Mouse (Mus musculus) bone marrow macrophage, adult 2 months (primary cell): ENCODE results near the gene Dnah2. TPM values are rescaled to one million over a fixed set of nuclear protein-coding genes. Genes with fewer than 3 reads are reported as not detected.
A peak's percentile ranks its signal among the peaks of the same experiment; 100 is the strongest.

Experiments used
- H3K27ac ChIP-seq: 2 replicates; pipeline ENCODE4 v1.5.1; 2012; ENCODE audit warnings: low read depth, low read length; ENCODE audit not compliant: insufficient read depth
- H3K4me1 ChIP-seq: 2 replicates; pipeline ENCODE4 v1.6.1; 2012; ENCODE audit warnings: low read length; ENCODE audit not compliant: control insufficient read depth, insufficient read depth
- H3K4me3 ChIP-seq: 2 replicates; pipeline ENCODE4 v1.5.1; 2012; ENCODE audit warnings: mild to moderate bottlenecking, low read length, moderate library complexity; ENCODE audit not compliant: insufficient read depth
- CTCF ChIP-seq: IDR thresholded peaks from 2 replicates; pipeline ENCODE4 v1.5.1; 2012; ENCODE audit warnings: low read depth, mild to moderate bottlenecking, low read length, moderate library complexity
- POLR2A ChIP-seq: IDR thresholded peaks from 2 replicates; pipeline ENCODE4 v1.6.1; 2012; ENCODE audit warnings: mild to moderate bottlenecking, low read depth, low read length, borderline replicate concordance
- polyA plus RNA-seq: library from polyadenylated mRNA; stranded (reverse); fragments of >200 nt; gene quantifications from 2 replicates; pipeline ENCODE4 v1.2.4, GENCODE M21; 2012; ENCODE audit not compliant: missing spikeins, insufficient read depth, insufficient read length

Dnah2 gene
- polyA plus RNA-seq, 1 experiment: 0.72 TPM

DNA sequence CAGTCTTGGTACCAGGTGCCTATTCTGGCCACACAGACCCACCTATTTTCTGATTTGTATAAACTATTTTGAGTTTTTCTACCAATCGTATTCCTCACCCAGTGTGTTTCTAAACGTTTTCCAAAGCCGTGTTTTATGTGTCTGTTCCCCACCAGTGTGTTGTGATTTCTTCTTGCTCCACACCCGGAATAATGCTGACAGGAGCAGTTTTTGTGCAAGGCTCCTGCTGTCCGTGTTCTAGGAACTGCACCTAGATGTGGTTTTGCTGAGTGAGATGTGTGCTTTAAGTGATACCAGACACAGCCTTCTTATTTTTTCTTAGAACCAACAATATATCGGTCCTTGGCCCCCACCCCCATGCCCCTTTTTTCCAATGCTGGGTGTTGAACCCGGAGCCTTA lies 35.1 kb upstream of the Dnah2 start:
- Histone ChIP-seq H3K4me1 (peaks cover 39% of the 10 kb centered on the region), H3K4me3 (no peak overlapping the region)

GRCm38 (mm10) chr11:69582230-69582805 lies 33.4 kb upstream of the Dnah2 start:
- H3K4me3 ChIP-seq: peak overlapping the region; percentile 38
- H3K27ac ChIP-seq: no peak overlapping the region
- no peak for TF ChIP-seq CTCF
- TF ChIP-seq POLR2A: no peak
- peaks cover 48% of the 10 kb centered on the region for H3K4me1 ChIP-seq

More for the DNA sequence above, 35.1 kb upstream of the Dnah2 start:
- no peak for TF ChIP-seq CTCF
- TF ChIP-seq POLR2A: no peak
- no peak overlapping the region for H3K27ac ChIP-seq

DNA sequence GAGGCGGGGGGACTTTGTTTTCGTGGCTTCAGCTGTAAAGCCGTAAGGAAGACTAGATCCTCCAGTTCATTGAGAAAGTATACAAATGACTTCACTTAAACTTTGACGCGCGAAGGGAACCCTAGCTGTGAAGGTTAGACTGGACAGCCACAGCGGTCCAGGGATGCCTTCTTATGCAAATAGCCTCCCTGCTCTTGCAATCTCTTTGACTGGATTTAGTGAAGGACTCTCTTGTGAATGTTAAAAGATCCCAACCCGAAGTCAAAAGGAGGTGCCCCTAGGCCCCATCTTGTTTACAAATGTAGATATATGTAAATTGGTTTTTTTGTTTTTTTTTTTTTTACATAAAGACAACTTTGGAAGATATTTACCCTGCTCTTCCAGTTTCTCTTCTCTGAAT lies 32.9 kb upstream of the Dnah2 start:
- H3K4me3 ChIP-seq: peak overlapping the region; percentile 99
- H3K27ac ChIP-seq: peak overlapping the region; percentile 45
- no peak for TF ChIP-seq CTCF
- no peak for TF ChIP-seq POLR2A
- peaks cover 48% of the 10 kb centered on the region for H3K4me1 ChIP-seq

DNA sequence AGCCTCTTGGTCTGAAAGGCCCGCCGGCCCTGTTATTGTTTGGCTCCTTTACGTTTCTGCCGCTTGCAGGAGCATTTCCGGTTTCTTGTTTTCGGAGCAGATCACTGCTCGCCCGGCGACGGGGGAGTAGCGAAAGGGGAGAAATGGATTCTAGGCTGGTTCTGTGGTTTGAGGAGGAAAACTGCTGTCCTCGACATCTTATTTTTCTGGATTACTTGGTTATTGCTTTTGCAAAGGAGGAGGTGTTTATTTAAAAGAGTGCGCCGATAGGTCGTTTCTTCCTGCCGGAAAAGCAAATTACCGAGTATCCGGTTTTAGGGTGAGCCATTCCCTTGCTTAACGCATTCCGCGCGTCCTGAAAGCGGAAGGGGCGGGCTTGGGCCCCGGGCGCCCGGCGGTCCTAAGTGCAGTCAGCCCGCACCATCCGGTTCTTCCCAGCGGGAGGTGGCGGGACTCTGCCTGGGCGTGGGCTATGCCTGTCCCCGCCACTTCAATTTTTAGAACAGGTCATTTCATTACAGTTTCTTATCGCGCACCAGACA lies 32.3 kb upstream of the Dnah2 start:
- TF ChIP-seq POLR2A (peak; percentile 63; the same call in 1 of the 2 replicates), CTCF (no peak)
- peaks cover 42% of the 10 kb centered on the region for H3K4me1 ChIP-seq
- peak overlapping the region; percentile 99 for H3K4me3 ChIP-seq
- peak overlapping the region; percentile 96 for H3K27ac ChIP-seq

GRCm38 (mm10) chr11:69580572-69581146 lies 31.7 kb upstream of the Dnah2 start:
- TF ChIP-seq CTCF: no peak
- TF ChIP-seq POLR2A: no peak
- H3K4me1 ChIP-seq: peaks cover 38% of the 10 kb centered on the region
- peak overlapping the region; percentile 96 for H3K27ac ChIP-seq
- H3K4me3 ChIP-seq: peak overlapping the region; percentile 99

GRCm38 (mm10) chr11:69580091-69580514 lies 31.2 kb upstream of the Dnah2 start, which contains the start of the genes Wrap53 and Trp53:
Gene Wrap53, minus strand, starts transcription at chr11:69580255.
Gene Trp53, plus strand, starts transcription at chr11:69580359.
- Histone ChIP-seq H3K4me1 (peaks cover 32% of the 10 kb centered on the region), H3K4me3 (peak within 1 kb of the TSS; percentile 99), H3K27ac (peak within 1 kb of the TSS; percentile 96)
- TF ChIP-seq POLR2A (peak; percentile 78; the same call in 1 of the 2 replicates), CTCF (no peak)

- TF ChIP-seq POLR2A (no peak), CTCF (peak; percentile 99)
Observed at GRCm38 (mm10) chr11:69579128-69580017, 30.5 kb upstream of the Dnah2 start.

DNA sequence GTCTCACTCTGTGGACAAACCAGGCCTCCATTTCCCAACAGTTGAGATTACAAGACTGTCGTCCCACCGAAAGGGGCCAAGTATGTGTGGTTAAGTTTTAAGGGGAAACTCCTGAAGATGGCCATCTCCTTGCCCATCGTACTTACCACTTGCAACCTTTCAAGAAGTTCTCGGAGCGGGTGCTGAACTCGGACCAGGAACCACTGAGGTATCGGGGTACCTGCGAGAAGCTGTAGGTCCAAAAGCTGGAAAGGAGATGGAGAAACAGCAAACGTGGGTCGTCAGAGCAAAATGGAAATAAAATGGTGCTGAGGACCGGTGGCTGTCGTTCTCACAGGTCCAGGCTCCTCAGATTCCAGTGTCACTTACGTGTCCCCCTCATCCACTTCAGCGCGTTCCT lies 29.4 kb upstream of the Dnah2 start:
- H3K4me3 ChIP-seq: peak overlapping the region; percentile 72
- H3K27ac ChIP-seq: no peak overlapping the region
- no peak for TF ChIP-seq CTCF
- no peak for TF ChIP-seq POLR2A
- H3K4me1 ChIP-seq: peaks cover 19% of the 10 kb centered on the region

More at GRCm38 (mm10) chr11:69579128-69580017, 30.5 kb upstream of the Dnah2 start:
- Histone ChIP-seq H3K4me3 (peak overlapping the region; percentile 99), H3K4me1 (peaks cover 25% of the 10 kb centered on the region), H3K27ac (peak overlapping the region; percentile 52)

GRCm38 (mm10) chr11:69576307-69576706 lies 27.4 kb upstream of the Dnah2 start:
- H3K4me3 ChIP-seq: no peak overlapping the region
- H3K27ac ChIP-seq: no peak overlapping the region
- TF ChIP-seq POLR2A (no peak), CTCF (no peak)
- H3K4me1 ChIP-seq: peaks cover 9% of the 10 kb centered on the region
